8 mouse cellular contexts compared by ENCODE assay signal in the genomic region with DNA sequence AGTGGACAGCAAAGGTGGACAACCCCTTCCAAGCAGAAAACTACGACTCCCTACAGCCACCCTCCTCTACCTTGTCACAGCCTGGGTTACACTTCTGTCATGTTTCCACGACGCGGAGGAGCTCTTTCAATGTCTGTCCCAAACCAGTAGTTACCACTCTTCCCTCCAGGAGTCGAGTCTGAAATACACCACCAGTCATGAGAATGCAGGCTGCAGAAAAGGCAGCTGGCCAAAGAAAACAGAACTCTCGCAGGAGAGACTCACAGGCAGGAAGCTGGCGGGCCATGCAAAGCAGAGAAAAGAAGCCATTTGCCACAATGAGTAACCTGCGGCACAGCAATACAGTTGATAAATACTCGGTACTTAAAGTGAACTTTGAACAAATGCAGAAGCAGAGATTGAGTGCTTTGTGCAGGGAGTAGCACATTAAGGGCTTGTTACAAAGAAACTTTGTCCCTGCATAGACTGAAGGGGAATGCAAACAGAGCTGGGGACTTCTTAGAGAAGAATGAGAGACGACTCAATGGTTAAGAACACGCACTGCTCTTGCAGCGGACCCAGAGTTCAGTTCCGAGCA. TPM values are rescaled to one million over a fixed set of nuclear protein-coding genes. Genes with fewer than 3 reads are reported as not detected.
DNase-seq lines count a peak whose midpoint lies in the region; ATAC-seq and TF ChIP-seq lines count a peak whose summit lies in the region.

No protein-coding gene starts in this region.

- no peak overlapping the region for H3K9ac ChIP-seq in heart, embryonic 11.5 days (ENCODE audit: low read depth, low read length)
- no peak overlapping the region for H3K9ac ChIP-seq in hindbrain, postnatal 0 days (replicated peaks; ENCODE audit: low read length)
- H3K9ac ChIP-seq in lung, embryonic 14.5 days = no peak overlapping the region
- H3K9ac ChIP-seq in liver, embryonic 12.5 days = no peak overlapping the region

- no peak for TF ChIP-seq POLR2A in brain, embryonic 14.5 days (IDR thresholded peaks at IDR 0.05; ENCODE audit: borderline replicate concordance, extremely low read depth, insufficient read depth, insufficient read length, poor library complexity, severe bottlenecking)

- no peaks in the 10 kb centered on the region for H3K4me1 ChIP-seq in heart, embryonic 11.5 days (ENCODE audit: control insufficient read depth, insufficient read depth, low read length)
- H3K4me1 ChIP-seq in hindbrain, postnatal 0 days (ENCODE audit: insufficient read depth, low read length) = peaks cover 11% of the 10 kb centered on the region; the same call in 1 of the 2 replicates
- no peaks in the 10 kb centered on the region for H3K4me1 ChIP-seq in lung, embryonic 14.5 days (ENCODE audit: insufficient read depth)
- H3K4me1 ChIP-seq in liver, embryonic 12.5 days = no peaks in the 10 kb centered on the region

- peak; percentile 34 to 47 for DNase-seq in heart, adult 18-20 months
- peak; percentile 55 for DNase-seq in brain, embryonic 14.5 days (ENCODE audit: low read depth)
- DNase-seq in hindbrain, postnatal 0 days (ENCODE audit: low spot score) = peak; percentile 42
- DNase-seq in lung, embryonic 14.5 days = peak; percentile 76
- no peak for DNase-seq in left cerebral cortex, postnatal 25 days (ENCODE audit: low spot score in 2 of 2)
- no peak for DNase-seq in gastrocnemius, adult 8-10 months (ENCODE audit: low spot score in 2 of 2)

- TF ChIP-seq CTCF in brain, embryonic 14.5 days (IDR thresholded peaks at IDR 0.05; ENCODE audit: borderline replicate concordance, extremely low read depth, insufficient read depth, insufficient read length) = no peak
- 0 out of 2 replicates have a peak, but pooled peaks have one; percentile 10 for TF ChIP-seq CTCF in hindbrain, postnatal 0 days (IDR thresholded peaks at IDR 0.05; ENCODE audit: low read depth)
- TF ChIP-seq CTCF in lung, embryonic 14.5 days (IDR thresholded peaks at IDR 0.05; ENCODE audit: low read depth) = peak; percentile 19; the same call in 1 of the 2 replicates

- H3K27ac ChIP-seq in heart, embryonic 11.5 days (ENCODE audit: low read depth, low read length) = no peak overlapping the region
- no peak overlapping the region for H3K27ac ChIP-seq in hindbrain, postnatal 0 days
- peak overlapping the region; percentile 69 for H3K27ac ChIP-seq in lung, embryonic 14.5 days (ENCODE audit: low read depth)
- no peak overlapping the region for H3K27ac ChIP-seq in liver, embryonic 12.5 days

- no peaks in the 10 kb centered on the region for H3K27me3 ChIP-seq in heart, embryonic 11.5 days (ENCODE audit: control insufficient read depth, insufficient read depth, low read length)
- no peaks in the 10 kb centered on the region for H3K27me3 ChIP-seq in hindbrain, postnatal 0 days (ENCODE audit: insufficient read depth, low read length)
- H3K27me3 ChIP-seq in lung, embryonic 14.5 days (ENCODE audit: insufficient read depth, low read length) = no peaks in the 10 kb centered on the region
- no peaks in the 10 kb centered on the region for H3K27me3 ChIP-seq in liver, embryonic 12.5 days (replicated peaks)

- ATAC-seq in heart, embryonic 11.5 days (replicated peaks; ENCODE audit: insufficient number of reproducible peaks, low FRiP score, low TSS enrichment) = no peak
- ATAC-seq in hindbrain, postnatal 0 days = no peak
- peak; percentile 56 for ATAC-seq in lung, embryonic 14.5 days (ENCODE audit: insufficient read depth)
- no peak for ATAC-seq in liver, embryonic 12.5 days

- no peak overlapping the region for H3K4me2 ChIP-seq in heart, embryonic 11.5 days
- H3K4me2 ChIP-seq in hindbrain, postnatal 0 days (ENCODE audit: low read depth, low read length) = no peak overlapping the region
- 0 out of 2 replicates have a peak overlapping the region, but pooled peaks have one; percentile 13 for H3K4me2 ChIP-seq in lung, embryonic 14.5 days
- H3K4me2 ChIP-seq in liver, embryonic 12.5 days = no peak overlapping the region

- intact Hi-C loops in left cerebral cortex, postnatal 25 days (cut with DNase I) = no loop called here

- no peaks in the 10 kb centered on the region for H3K9me3 ChIP-seq in heart, embryonic 11.5 days (replicated peaks; ENCODE audit: control insufficient read depth, low read length)
- no peaks in the 10 kb centered on the region for H3K9me3 ChIP-seq in hindbrain, postnatal 0 days (ENCODE audit: low read length)
- no peaks in the 10 kb centered on the region for H3K9me3 ChIP-seq in lung, embryonic 14.5 days (ENCODE audit: low read depth, low read length)
- H3K9me3 ChIP-seq in liver, embryonic 12.5 days (replicated peaks) = no peaks in the 10 kb centered on the region

- H3K4me3 ChIP-seq in heart, embryonic 11.5 days (ENCODE audit: low read depth, low read length) = no peak overlapping the region
- H3K4me3 ChIP-seq in hindbrain, postnatal 0 days (ENCODE audit: low read length) = no peak overlapping the region
- no peak overlapping the region for H3K4me3 ChIP-seq in lung, embryonic 14.5 days (ENCODE audit: low read depth, low read length)
- H3K4me3 ChIP-seq in liver, embryonic 12.5 days = no peak overlapping the region

- no peaks in the 10 kb centered on the region for H3K36me3 ChIP-seq in heart, embryonic 11.5 days (ENCODE audit: control insufficient read depth, insufficient read depth, low read length)
- H3K36me3 ChIP-seq in hindbrain, postnatal 0 days (ENCODE audit: insufficient read depth, low read length) = no peaks in the 10 kb centered on the region
- H3K36me3 ChIP-seq in lung, embryonic 14.5 days (ENCODE audit: insufficient read depth) = no peaks in the 10 kb centered on the region
- no peaks in the 10 kb centered on the region for H3K36me3 ChIP-seq in liver, embryonic 12.5 days

- WGBS in heart, embryonic 11.5 days (ENCODE audit: insufficient replicate concordance) = 53% methylated on average over 13 of the region's 13 CpGs
- WGBS in hindbrain, postnatal 0 days = 51% methylated on average over 13 of the region's 13 CpGs
- 37% methylated on average over 13 of the region's 13 CpGs for WGBS in lung, embryonic 14.5 days
- WGBS in liver, embryonic 12.5 days (ENCODE audit: insufficient replicate concordance) = 66% methylated on average over 13 of the region's 13 CpGs

RNA-seq across cellular contexts. Expression of a gene that starts 30.2 kb away (rescaled TPM):
- total RNA-seq in heart, adult 18-20 months (2021) = under 1 TPM; 0.10 to 0.23 TPM
- 6.5 and 7.8 TPM in 2 replicates for polyA plus RNA-seq in heart, embryonic 11.5 days (2014; fragmentation: Nextera tagmentation; extraction: Ambion mirVana)
- 72.4 and 129 TPM in 2 replicates for polyA plus RNA-seq in brain, embryonic 14.5 days (2012; rRNA removed)
- 52.4 and 54.8 TPM in 2 replicates for total RNA-seq in hindbrain, postnatal 0 days (2014; rRNA removed)
- polyA plus RNA-seq in hindbrain, postnatal 0 days (2015; fragmentation: Nextera tagmentation; extraction: Ambion mirVana) = 37.4 and 45.1 TPM in 2 replicates
- 17.2 and 19.0 TPM in 2 replicates for polyA plus RNA-seq in lung, embryonic 14.5 days (2014; fragmentation: Nextera tagmentation; extraction: Ambion mirVana)
- 1 to 10 TPM; 1.9 to 2.4 TPM for total RNA-seq in left cerebral cortex, postnatal 25 days (2021)
- under 1 TPM; 0.05 to 0.48 (median 0.19) TPM for total RNA-seq in gastrocnemius, adult 8-10 months (2022)
- 0.57 and 0.63 TPM in 2 replicates for polyA plus RNA-seq in liver, embryonic 12.5 days (2016; fragmentation: Nextera tagmentation; extraction: Ambion mirVana)

Comparison
In these comparisons a context has a peak if more than half of its experiments do, and no peak if none do; other contexts are left out.
1. DNase-seq: peak in heart, adult 18-20 months (2 of 2), brain, embryonic 14.5 days (single experiment), hindbrain, postnatal 0 days (single experiment) and lung, embryonic 14.5 days (single experiment); none in left cerebral cortex, postnatal 25 days (0 of 2) and gastrocnemius, adult 8-10 months (0 of 2).